Mouse (Mus musculus) spleen, adult 2 months (tissue): ENCODE data around the gene Mov10.

Experiments used
- CTCF ChIP-seq: fragments of 200-500 bp; IDR thresholded peaks from 2 replicates; pipeline ENCODE4 v1.5.1; 2011; ENCODE audit warnings: mild to moderate bottlenecking, inconsistent platforms; ENCODE audit not compliant: insufficient read depth, insufficient read length, insufficient replicate concordance; ENCODE audit errors: extremely low read depth
- POLR2A ChIP-seq: fragments of 200-500 bp; IDR thresholded peaks from 2 replicates; pipeline ENCODE4 v1.6.1; 2011; ENCODE audit warnings: low read depth, low read length, inconsistent platforms

DNA sequence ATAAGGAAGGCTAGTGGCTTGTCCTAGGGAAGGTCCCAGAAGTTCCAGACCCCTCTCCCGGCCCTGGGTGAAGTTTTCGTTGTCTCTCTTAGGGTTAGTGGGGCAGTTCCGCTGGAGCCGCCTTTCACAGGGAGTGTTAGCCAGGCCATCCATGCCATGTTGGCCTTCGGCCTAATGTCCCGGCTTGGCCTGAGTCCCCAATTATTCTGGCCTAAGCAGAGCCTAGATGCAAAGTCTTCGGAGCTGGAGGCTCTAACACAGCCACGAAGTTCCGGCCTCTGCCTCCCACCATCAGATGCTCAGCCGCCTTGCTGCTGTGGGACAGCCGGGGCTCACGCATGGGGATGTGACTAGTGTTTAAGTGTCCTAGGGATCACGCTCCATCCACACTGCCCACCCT lies 28.5 kb downstream of the Mov10 start:
- no peak for TF ChIP-seq CTCF
- TF ChIP-seq POLR2A: no peak
